Mouse (Mus musculus) embryo, embryonic 10.5 days (tissue): Measurements from ENCODE around the gene Abcc12.

Source experiments
- DNase-seq: peaks from one replicate; pipeline ENCODE4 v3.0.0-alpha.2; 2015; ENCODE audit warnings: low spot score

Gene Abcc12

DNA sequence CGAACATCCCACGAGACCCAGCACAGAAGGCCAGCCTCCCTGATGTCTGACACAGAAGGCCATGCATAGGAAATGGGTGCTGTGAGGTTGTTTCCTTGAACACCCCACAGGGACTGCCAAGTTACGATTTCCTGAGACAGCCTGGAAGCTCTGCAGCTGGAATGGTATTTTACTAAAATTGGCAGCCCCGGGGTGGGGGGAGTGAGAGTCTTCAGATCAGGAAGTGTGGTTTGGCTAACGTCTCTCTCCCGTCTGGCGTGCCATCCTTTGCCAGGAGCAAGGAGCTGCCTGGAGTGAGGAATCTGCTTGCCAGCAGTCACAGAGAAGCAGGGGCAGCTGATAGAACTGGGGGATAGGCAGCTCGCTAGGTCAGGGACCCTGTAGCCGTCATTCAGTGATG, 2.4 kb downstream of the Abcc12 start:
- DNase-seq, result no peak

GRCm38 (mm10) chr8:86577547-86577946, 2.9 kb downstream of the Abcc12 start:
- DNase-seq, result no peak

GRCm38 (mm10) chr8:86563674-86564073, 16.8 kb downstream of the Abcc12 start:
- DNase-seq, result no peak

DNA sequence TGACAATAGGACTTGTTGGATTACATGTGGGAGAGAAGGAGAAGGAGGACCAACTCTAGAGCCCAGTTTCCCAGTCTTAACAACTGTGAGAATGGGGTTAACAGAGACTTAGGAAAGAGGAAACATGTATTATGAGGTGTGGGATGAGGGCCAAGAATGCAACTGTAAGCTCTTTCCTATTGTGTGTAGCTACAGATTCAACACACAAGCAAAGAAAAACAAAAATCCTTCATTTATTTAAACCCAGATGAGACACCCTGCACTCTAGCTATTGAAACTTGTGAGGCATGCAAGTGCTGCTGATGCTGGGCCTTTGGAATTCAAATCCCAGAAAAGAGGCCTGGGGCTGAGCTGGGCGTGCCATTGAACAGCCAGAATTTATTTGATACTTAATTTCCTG, 18.7 kb downstream of the Abcc12 start:
- no peak for DNase-seq

DNA sequence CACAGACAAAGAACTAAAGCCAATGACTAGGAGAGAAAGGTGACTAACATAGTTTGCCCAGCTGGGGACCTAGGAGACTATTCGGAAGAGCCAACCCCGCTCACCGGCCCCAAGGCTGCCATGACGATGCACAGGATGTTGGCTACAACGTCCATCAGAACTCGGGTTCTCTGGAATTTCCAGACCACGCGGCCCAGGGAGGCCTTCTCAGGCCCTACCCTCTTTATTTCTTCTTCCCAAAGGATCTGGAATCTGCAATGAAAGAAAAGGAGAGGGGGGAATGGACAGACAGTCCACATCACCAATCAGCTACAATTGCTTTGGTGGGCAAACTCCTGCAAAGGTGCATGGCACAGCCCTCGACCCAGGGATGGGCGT, 19.8 kb downstream of the Abcc12 start:
- no peak for DNase-seq

DNA sequence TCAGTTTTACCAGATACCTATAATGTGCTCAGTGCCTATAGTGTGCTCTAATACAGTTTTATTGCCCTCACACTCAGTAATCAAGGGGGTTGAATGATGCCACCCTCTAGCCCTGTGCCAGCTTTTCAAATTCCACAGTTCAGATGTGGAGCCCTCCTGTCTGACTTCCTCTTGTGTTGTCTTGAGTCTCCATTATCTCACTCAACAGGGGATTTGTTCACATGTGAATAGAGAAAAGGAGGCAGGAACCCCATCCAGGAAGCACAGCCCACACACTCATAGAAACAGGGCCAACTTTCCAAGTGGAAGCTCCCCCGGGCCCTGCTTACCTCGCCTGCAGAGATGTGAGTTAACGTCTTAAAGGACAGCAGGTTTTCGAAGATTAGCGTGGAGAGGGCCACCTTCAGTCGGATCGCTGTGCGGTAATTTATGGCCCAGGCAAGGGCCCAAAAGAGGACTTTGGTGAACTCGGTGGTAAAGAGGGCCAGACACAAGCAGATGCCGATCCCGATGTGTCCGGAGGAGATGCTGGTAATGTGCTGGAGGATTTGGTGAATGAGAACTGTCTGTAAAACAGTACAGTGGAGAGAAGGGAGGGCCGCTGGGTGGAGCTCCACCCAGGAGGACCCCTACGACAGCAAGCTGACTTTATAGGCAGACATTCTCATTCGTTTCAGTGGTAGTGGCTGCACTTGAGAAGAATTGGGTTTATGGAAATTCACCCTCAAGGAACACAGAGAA, 20.4 kb downstream of the Abcc12 start:
- no peak for DNase-seq

DNA sequence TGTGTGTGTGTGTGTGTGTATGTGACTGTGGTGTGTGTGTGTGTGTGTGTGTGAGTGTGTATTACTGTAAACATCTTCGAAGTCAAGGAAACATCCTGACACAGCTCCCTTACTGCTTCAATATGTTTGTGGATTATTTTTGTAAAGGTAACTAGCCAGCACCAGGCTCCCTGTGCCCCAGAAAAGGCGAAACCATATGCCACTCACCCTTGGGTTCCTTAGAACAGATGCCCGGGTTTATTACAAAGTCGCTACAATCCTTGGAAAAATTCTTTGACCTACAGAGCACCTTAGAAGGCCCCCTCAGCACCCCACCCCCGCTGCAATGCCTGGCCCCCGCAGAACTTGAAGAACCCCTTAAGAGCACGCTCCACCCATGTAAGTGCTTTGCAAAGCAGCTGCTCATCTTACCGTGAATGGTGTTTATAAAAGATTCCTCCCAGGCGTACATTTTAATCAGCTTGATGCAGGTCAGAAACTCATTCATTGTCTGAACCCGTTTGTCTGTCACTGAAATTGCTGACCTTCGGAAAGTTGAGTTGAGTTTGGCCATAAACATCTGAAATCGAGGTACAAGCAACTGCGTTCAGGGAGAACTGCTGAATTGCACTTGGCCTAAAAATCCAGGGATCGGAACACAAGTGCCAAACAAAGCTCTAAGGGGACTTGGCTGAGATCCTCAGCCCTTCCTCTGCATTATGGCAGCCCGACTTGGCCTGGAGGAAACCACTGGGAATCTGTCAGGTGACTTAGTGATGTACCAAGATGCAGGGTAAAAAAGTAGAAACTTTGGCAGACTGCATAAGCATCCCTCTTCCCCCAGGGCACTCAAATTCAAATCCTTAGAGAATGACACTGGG, 23.1 kb downstream of the Abcc12 start:
- DNase-seq, result no peak

GRCm38 (mm10) chr8:86555564-86555963, 24.9 kb downstream of the Abcc12 start:
- no peak for DNase-seq

DNA sequence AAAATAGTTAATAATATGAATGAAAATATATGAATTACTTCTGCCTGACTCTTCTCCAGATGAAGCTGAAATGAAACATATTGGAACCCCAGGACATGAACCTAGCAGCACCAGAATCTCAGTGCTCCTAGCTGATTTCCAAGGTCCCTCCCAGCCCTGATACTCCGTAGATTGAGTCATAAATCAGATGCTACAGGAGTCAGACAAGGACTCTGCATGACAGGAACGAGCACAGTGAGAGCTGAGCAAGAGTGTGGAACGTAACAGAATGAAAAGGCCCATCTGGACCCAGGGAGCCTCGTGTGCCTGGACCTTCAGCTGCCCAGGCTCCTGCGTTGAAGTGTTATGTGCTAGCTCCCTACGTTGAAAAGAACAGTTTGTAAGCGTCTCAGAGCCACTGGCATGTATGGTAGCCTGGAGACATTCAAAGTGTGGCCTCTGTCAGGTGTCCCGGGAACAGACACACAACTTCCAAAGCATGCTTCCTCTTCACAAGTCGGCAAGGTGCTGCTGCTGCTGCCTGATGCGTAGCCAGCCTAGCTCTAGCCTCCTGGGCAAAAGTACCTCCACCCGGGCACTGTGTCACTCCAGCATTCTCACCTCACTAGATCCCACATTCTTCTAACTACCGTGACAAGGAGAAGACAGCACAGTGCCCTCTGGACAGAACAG, 26.1 kb downstream of the Abcc12 start:
- no peak for DNase-seq

GRCm38 (mm10) chr8:86550516-86550915, 30.0 kb downstream of the Abcc12 start:
- DNase-seq, result no peak

DNA sequence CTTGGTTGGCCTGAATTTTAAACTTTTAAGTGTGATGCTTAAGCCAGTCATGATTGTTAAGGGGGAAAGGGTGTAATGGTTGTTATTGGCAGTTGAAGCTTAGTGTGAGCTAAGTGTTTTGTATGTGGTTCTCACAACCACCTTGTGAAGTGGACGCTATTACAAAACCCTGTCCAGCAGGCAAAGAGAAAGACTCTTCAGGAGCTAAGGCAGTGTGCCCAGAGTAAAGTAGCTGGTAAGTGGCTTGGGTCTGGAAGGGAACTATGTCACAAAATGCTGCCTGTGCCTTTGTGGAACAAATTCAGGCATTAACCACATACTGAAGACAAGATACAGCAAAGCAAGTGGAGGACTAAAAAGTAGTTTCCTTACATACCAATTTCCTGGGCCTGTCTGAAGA, 34.5 kb downstream of the Abcc12 start:
- no peak for DNase-seq

DNA sequence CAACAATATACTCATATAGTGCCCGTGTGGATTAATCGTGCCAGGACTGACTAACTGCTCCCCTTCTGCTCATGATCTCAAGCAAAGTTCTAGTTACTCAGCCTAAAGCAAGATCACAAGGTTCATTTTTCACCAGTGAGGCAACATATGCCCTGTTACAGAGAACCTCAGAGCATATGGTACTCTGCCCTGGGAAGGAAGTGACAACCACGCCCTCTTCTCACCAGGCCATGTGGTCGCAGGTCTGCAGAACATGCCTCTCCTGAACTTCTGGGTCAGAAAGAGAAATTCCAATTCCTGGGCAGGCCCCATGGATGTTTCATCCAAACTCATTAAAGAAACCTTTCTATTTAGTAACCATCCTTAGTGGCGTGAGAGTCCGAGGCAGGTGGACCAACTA, 39.6 kb downstream of the Abcc12 start:
- DNase-seq, result no peak

- no peak for DNase-seq
Measured at GRCm38 (mm10) chr8:86540376-86540775, 40.1 kb downstream of the Abcc12 start.

DNA sequence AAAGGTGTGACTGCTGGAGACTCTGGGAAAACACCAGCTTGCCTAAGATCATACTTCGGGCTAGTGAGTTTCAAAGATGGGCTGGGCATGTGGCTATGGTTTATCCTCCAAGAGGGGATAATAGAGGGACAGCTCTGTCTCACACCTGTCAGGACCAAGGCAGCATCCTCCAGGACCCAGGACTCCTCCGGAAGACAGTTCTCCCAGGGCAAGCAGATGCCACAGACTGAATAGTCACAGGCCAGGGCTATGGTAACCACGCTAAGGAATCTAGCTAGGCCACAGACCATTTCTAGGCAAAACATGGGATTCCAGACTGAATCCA, 43.9 kb downstream of the Abcc12 start:
- DNase-seq, result no peak

DNA sequence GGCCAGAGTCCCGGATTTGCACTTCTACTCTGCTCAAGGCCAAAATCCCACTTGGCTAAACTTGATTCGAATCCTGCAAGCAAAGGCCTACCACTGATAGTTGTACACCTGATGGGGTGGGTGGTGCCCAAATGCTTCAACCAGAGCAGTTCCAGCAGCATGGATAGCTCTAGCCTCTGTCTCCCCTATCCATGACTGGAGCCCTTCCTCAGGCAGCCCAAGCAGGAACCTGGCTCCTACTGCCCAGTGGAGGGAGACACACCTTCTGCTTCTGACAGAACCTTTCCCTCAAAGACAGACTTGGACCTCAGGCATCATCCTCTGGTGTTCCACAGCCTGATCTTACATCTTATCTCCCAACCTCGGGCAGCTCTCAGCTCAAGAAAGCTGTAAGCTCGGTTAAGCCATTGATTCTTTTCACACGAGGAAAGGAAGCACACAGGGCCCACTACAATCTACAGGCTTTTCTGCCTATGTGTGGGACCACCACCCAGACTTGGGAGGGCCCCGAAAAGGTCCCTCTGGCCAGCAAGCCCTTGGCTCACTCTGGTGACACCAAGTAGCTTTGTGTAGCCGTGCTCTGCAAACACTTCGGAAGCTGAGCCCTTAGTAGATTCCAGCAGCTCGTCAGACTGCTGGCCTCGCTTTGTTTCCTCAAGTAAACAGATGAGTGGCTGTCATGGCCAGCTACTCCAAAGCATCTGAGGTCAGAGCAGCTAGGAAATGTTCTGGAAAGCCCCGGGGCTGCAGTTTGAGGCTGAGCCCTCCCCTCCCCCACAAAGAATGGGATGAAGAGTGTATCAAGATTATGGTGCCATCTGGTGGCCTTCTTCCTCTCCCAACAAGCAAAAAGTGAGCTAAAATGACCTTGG, 44.5 kb downstream of the Abcc12 start:
- peak; percentile 90 for DNase-seq

DNA sequence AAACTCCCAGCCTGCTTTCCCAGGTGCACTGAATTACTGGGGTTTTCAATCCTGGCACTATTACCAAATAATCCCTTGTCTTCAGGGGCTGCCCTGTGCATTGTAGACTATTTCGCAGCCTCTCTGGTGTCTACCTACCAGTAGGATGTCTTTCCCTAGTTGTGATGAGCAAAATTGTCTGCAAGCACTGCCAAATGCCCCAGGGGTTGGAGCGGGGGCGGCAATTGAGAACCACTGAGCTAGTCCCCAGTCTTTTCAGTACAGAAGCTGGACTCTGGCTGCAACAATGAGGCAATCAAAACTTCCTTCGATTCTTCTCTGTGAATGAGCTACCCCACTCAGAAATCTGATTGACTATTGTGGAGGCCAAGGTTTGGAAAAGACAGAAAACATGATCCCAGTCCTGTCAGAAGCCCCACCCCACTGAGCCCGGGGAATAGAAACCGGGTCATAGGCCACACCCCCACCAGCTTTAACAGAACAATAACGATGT, 45.4 kb downstream of the Abcc12 start:
- peak; percentile 5 for DNase-seq

DNA sequence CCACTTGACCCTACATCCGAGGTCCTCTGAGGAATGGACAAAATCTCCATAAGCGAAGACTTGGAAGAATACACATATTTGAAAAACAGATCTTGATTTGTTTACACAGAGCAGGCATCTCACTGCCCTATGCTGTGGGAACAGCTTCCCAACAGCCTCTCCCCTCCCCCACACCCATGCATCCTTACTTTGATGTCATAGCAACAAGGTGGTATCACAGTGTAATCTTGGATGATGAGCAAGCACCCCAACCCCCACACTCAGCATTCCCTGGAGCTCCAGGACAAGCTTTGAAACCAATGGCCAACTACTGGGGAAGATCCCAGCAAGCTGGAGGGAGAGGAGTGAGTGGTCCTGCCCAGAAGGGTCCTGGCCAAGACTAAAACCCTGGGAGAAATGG, 50.8 kb downstream of the Abcc12 start:
- DNase-seq, result no peak

DNA sequence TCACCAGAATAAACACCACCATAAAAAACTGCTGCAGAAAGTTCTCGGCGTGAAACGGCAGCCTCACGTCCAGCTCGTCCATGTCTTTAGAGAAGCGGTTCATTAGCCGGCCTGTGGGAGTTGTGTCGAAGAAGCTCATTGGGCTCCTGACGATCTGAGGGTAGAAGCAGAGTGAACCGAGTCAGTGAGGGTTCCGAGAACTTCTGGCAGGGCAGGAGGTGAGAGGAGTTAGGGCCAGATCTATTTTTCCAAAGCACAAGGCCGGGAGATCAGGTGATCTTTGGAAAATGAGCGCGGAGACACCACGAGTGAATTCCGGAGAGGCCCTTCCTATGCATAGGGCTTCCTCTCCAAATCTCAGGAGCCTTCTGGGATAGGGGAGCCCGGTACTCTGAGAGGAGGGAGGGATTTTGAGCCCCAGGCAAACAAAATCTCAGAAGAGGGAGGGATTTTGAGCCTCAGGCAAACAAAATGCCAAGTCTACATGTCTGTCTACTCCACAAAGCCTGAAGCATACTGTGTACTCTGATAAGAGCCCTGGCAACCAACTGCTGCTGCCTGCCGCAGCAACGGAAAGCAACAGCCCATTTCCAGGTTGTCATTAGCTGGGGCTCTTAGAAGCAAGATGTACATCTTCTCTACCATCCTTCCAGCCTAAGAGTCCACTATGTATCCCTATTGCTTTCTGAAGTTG, 53.0 kb downstream of the Abcc12 start:
- no peak for DNase-seq

GRCm38 (mm10) chr8:86526808-86527207, 53.7 kb downstream of the Abcc12 start:
- no peak for DNase-seq

DNA sequence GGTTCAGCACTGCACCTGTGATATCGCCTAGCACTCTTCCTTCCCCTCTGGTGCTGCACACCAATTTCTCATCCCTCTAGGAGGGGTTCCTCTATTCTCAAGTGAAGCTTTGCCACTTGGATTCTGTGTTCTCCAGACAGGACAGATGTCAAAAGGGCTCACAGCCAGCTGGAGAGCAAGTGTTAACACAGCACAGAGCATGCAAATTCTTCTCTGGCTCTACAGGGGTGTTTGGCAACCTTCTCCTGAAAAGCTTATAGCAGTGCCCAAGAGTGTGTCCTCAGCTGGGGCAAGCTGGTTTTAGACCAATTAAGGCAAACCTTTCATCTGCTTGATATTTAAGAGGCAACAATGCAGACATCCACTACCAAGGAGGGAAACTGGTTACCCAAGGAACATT, 66.3 kb downstream of the Abcc12 start:
- no peak for DNase-seq

- peak; percentile 37 for DNase-seq
Measured at GRCm38 (mm10) chr8:86512886-86513285, 67.6 kb downstream of the Abcc12 start.
